Mouse (Mus musculus) cerebellum, adult 9-10 months (tissue): Measurements from ENCODE around the gene Ets2.

Experiments used
- DNase-seq: peaks from one replicate; pipeline ENCODE4 v3.0.0; 2022

Ets2 gene

GRCm38 (mm10) chr16:95701802-95702561 is at the start of gene Ets2:
Ets2 (plus strand) TSS chr16:95702075.
- DNase-seq, result peak; percentile 93

GRCm38 (mm10) chr16:95654204-95654611 is 47.7 kb upstream of the Ets2 start:
- DNase-seq, result no peak

- no peak for DNase-seq
Observed at GRCm38 (mm10) chr16:95656535-95656934, 45.3 kb upstream of the Ets2 start.

GRCm38 (mm10) chr16:95657187-95657586 is 44.7 kb upstream of the Ets2 start:
- no peak for DNase-seq

GRCm38 (mm10) chr16:95657756-95658155 is 44.1 kb upstream of the Ets2 start:
- DNase-seq, result no peak

GRCm38 (mm10) chr16:95658836-95659430 is 42.9 kb upstream of the Ets2 start:
- DNase-seq, result peak; percentile 19

- DNase-seq, result no peak
Observed at GRCm38 (mm10) chr16:95659461-95659860, 42.4 kb upstream of the Ets2 start.

- peak; percentile 40 for DNase-seq
Observed at GRCm38 (mm10) chr16:95660909-95661308, 41.0 kb upstream of the Ets2 start.

GRCm38 (mm10) chr16:95665472-95666131 is 36.3 kb upstream of the Ets2 start:
- DNase-seq, result no peak

GRCm38 (mm10) chr16:95666288-95666687 is 35.6 kb upstream of the Ets2 start:
- no peak for DNase-seq

GRCm38 (mm10) chr16:95667395-95668150 is 34.3 kb upstream of the Ets2 start:
- no peak for DNase-seq

GRCm38 (mm10) chr16:95668151-95668993 is 33.5 kb upstream of the Ets2 start:
- no peak for DNase-seq

GRCm38 (mm10) chr16:95674452-95674921 is 27.4 kb upstream of the Ets2 start:
- no peak for DNase-seq

- DNase-seq, result no peak
Observed at GRCm38 (mm10) chr16:95675212-95675611, 26.7 kb upstream of the Ets2 start.

GRCm38 (mm10) chr16:95676668-95677067 is 25.2 kb upstream of the Ets2 start:
- no peak for DNase-seq

- DNase-seq, result no peak
Observed at GRCm38 (mm10) chr16:95682431-95682892, 19.4 kb upstream of the Ets2 start.

GRCm38 (mm10) chr16:95685807-95686206 is 16.1 kb upstream of the Ets2 start:
- no peak for DNase-seq

GRCm38 (mm10) chr16:95686246-95686645 is 15.6 kb upstream of the Ets2 start:
- DNase-seq, result no peak

GRCm38 (mm10) chr16:95686901-95687300 is 15.0 kb upstream of the Ets2 start:
- DNase-seq, result no peak

- DNase-seq, result no peak
Observed at GRCm38 (mm10) chr16:95688010-95688409, 13.9 kb upstream of the Ets2 start.

- no peak for DNase-seq
Observed at GRCm38 (mm10) chr16:95696599-95696998, 5.3 kb upstream of the Ets2 start.

- DNase-seq, result no peak
Observed at GRCm38 (mm10) chr16:95699721-95700120, 2.2 kb upstream of the Ets2 start.
